Mouse (Mus musculus): ENCODE data around the gene Rai1. TPM values are rescaled to one million over a fixed set of nuclear protein-coding genes. Genes with fewer than 3 reads are reported as not detected.

Rai1 gene
- polyA plus RNA-seq, 1 experiment: 24.9 TPM

DNA sequence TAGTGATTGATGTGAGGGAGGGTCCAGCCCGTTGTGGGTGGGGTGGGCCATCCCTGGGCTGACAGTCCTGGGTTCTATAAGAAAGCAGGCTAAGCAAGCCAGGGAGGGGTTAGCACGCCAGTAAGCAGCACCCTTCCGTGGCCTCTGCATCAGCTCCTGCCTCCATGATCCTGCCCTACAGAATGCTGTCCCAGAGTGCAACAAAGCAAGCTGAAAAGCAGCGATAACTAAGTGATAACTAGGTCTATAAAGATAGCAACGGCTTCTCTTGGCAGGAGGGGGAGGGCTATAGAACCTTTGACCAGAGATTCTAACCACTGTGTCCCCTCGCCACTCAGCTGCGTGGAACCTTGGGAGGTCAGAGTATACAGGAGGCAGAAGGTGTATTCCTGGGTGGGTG, 112.7 kb downstream of the Rai1 start:
- H3K4me3 ChIP-seq (ENCODE audit: insufficient read depth, poor library complexity, severe bottlenecking): no peak overlapping the region
- TF ChIP-seq MYOG (IDR thresholded peaks at IDR 0.05; ENCODE audit: control insufficient read depth, extremely low read depth, insufficient read length) (no peak), MAX (IDR thresholded peaks at IDR 0.05) (no peak), CTCF (IDR thresholded peaks at IDR 0.05; ENCODE audit: control insufficient read depth, insufficient read depth, insufficient read length) (no peak), CEBPB (IDR thresholded peaks at IDR 0.05; ENCODE audit: low read depth) (no peak), USF1 (IDR thresholded peaks at IDR 0.05; ENCODE audit: low read depth) (no peak), MYOD1 (IDR thresholded peaks at IDR 0.05; ENCODE audit: control insufficient read depth, insufficient read length, low read depth) (no peak), FOSL1 (IDR thresholded peaks at IDR 0.05; ENCODE audit: insufficient read depth, low read length, poor library complexity, severe bottlenecking) (no peak)
- H3K27me3 ChIP-seq (ENCODE audit: control insufficient read depth, insufficient read depth, insufficient read length): no peaks in the 10 kb centered on the region
- peaks cover 24% of the 10 kb centered on the region for H3K36me3 ChIP-seq (ENCODE audit: control insufficient read depth, insufficient read depth)
- H3ac ChIP-seq (ENCODE audit: control insufficient read depth, insufficient read length, low read depth): no peak overlapping the region
- H3K79me3 ChIP-seq (ENCODE audit: low read depth): peaks cover 41% of the 10 kb centered on the region
- peaks cover 78% of the 10 kb centered on the region for H3K79me2 ChIP-seq (ENCODE audit: control insufficient read depth, insufficient read depth)

DNA sequence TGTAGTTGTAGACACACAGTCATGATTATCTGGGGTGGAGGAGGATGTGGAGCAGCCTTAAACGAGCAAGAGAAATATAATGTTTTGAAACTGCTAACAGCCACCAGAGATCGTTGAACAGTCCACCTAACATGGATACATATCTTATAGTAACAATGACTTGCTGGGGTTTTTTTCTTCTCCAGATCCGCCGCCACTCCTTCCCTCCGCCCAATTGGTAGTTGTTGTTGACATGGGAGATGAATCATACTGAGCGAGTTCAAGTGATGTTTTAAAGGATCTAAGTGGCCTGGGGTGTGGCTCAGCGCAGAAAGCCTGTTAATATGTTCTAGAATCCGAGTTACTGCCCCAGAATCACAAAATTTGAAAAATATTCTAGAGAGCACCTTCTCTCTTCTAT, 114.8 kb downstream of the Rai1 start:
- Histone ChIP-seq H3K27me3 (ENCODE audit: control insufficient read depth, insufficient read depth, insufficient read length) (no peaks in the 10 kb centered on the region), H3ac (ENCODE audit: control insufficient read depth, insufficient read length, low read depth) (peak overlapping the region; percentile 99), H3K36me3 (ENCODE audit: control insufficient read depth, insufficient read depth) (peaks cover 20% of the 10 kb centered on the region)

DNA sequence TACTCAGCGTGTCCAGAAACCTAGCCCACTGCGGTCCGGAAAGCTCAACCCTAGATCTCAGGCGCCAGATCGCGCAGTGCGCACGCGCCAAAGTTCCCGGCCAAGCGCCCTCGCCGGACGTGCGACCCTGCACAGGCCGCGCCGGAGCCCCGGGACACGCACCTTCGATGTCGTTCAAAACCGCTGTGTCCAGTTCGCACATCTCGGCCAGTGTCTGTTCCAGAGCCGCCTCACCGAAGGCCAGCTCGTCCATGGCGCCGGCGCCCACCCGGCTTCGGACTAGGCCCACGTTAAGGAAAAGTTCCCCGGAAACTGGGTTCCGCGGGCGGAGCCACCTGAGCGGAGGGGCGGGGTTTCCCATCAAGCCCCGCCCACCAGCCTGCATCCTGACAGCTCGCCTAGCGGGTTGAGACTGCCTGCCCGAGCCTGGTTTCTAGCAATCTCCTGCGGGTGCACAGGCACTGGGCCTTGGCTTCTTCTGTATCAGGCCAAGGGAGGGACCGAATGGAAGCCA, 115.5 kb downstream of the Rai1 start:
- TF ChIP-seq MAX (IDR thresholded peaks at IDR 0.05) (peak; percentile 31), MYOD1 (IDR thresholded peaks at IDR 0.05; ENCODE audit: control insufficient read depth, insufficient read length, low read depth) (no peak), CEBPB (IDR thresholded peaks at IDR 0.05; ENCODE audit: low read depth) (no peak), FOSL1 (IDR thresholded peaks at IDR 0.05; ENCODE audit: insufficient read depth, low read length, poor library complexity, severe bottlenecking) (no peak), CTCF (IDR thresholded peaks at IDR 0.05; ENCODE audit: control insufficient read depth, insufficient read depth, insufficient read length) (no peak)
- peaks cover 50% of the 10 kb centered on the region for H3K79me2 ChIP-seq (ENCODE audit: control insufficient read depth, insufficient read depth)
- H3K36me3 ChIP-seq (ENCODE audit: control insufficient read depth, insufficient read depth): peaks cover 20% of the 10 kb centered on the region
- H3K79me3 ChIP-seq (ENCODE audit: low read depth): peaks cover 34% of the 10 kb centered on the region
- peak overlapping the region; percentile 63 for H3K4me3 ChIP-seq (ENCODE audit: insufficient read depth, poor library complexity, severe bottlenecking)
- H3ac ChIP-seq (ENCODE audit: control insufficient read depth, insufficient read length, low read depth): peak overlapping the region; percentile 99
- H3K27me3 ChIP-seq (ENCODE audit: control insufficient read depth, insufficient read depth, insufficient read length): no peaks in the 10 kb centered on the region

More for the DNA sequence above, 114.8 kb downstream of the Rai1 start:
- TF ChIP-seq MAX (IDR thresholded peaks at IDR 0.05): no peak
- TF ChIP-seq MYOD1 (IDR thresholded peaks at IDR 0.05; ENCODE audit: control insufficient read depth, insufficient read length, low read depth): no peak
- no peak for TF ChIP-seq CEBPB (IDR thresholded peaks at IDR 0.05; ENCODE audit: low read depth)
- no peak for TF ChIP-seq FOSL1 (IDR thresholded peaks at IDR 0.05; ENCODE audit: insufficient read depth, low read length, poor library complexity, severe bottlenecking)
- TF ChIP-seq CTCF (IDR thresholded peaks at IDR 0.05; ENCODE audit: control insufficient read depth, insufficient read depth, insufficient read length): no peak
- no peak for TF ChIP-seq USF1 (IDR thresholded peaks at IDR 0.05; ENCODE audit: low read depth)
- no peak for TF ChIP-seq MYOG (IDR thresholded peaks at IDR 0.05; ENCODE audit: control insufficient read depth, extremely low read depth, insufficient read length)
- peaks cover 57% of the 10 kb centered on the region for H3K79me2 ChIP-seq (ENCODE audit: control insufficient read depth, insufficient read depth)
- H3K79me3 ChIP-seq (ENCODE audit: low read depth): peaks cover 38% of the 10 kb centered on the region
- H3K4me3 ChIP-seq (ENCODE audit: insufficient read depth, poor library complexity, severe bottlenecking): peak overlapping the region; percentile 63

DNA sequence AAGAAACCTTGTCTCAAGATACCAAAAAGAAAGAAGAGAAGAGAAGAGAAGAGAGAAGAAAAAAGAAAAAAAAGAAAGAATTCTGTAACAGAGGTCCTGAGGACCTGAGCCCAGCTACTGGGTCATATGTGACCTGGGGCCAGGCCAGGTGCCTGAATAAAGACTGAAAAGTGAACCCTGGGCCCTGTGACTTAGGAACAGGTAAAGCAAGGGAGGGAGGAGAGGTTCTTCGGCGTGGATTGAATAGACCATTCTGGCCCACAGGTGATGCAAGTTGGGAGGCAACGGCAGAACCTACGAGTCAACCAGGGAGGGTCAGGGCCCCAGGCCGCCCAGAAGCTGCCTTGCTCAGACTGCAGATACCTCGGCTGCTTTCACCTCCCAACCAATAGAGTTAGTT, 116.6 kb downstream of the Rai1 start:
- H3K36me3 ChIP-seq (ENCODE audit: control insufficient read depth, insufficient read depth): peaks cover 20% of the 10 kb centered on the region
- H3K79me2 ChIP-seq (ENCODE audit: control insufficient read depth, insufficient read depth): peaks cover 39% of the 10 kb centered on the region
- no peak overlapping the region for H3ac ChIP-seq (ENCODE audit: control insufficient read depth, insufficient read length, low read depth)
- no peak for TF ChIP-seq USF1 (IDR thresholded peaks at IDR 0.05; ENCODE audit: low read depth)
- TF ChIP-seq MYOD1 (IDR thresholded peaks at IDR 0.05; ENCODE audit: control insufficient read depth, insufficient read length, low read depth): no peak
- no peak for TF ChIP-seq MYOG (IDR thresholded peaks at IDR 0.05; ENCODE audit: control insufficient read depth, extremely low read depth, insufficient read length)
- H3K27me3 ChIP-seq (ENCODE audit: control insufficient read depth, insufficient read depth, insufficient read length): no peaks in the 10 kb centered on the region
- no peak overlapping the region for H3K4me3 ChIP-seq (ENCODE audit: insufficient read depth, poor library complexity, severe bottlenecking)
- H3K79me3 ChIP-seq (ENCODE audit: low read depth): peaks cover 27% of the 10 kb centered on the region

DNA sequence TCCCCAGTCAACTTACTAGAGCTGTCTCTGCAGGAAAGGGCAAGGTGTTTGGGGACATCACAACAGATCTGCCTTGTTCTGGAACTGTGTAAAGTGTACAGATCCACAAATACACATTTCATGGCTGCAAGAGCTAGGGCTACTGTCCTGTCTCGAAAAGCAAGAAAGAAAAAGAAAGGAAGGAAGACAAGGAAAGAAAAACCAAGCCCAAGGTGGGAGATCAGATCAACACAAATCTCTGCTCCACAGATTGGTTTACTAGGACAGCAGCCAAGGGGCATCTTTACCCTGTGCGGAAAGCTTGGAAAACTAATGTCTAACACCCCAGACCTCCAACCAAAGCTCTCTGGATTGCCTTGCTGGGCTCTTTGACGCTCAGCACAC, 117.3 kb downstream of the Rai1 start:
- H3K79me3 ChIP-seq (ENCODE audit: low read depth): peaks cover 23% of the 10 kb centered on the region
- no peak for TF ChIP-seq MYOG (IDR thresholded peaks at IDR 0.05; ENCODE audit: control insufficient read depth, extremely low read depth, insufficient read length)
- TF ChIP-seq CTCF (IDR thresholded peaks at IDR 0.05; ENCODE audit: control insufficient read depth, insufficient read depth, insufficient read length): no peak
- no peak for TF ChIP-seq FOSL1 (IDR thresholded peaks at IDR 0.05; ENCODE audit: insufficient read depth, low read length, poor library complexity, severe bottlenecking)
- no peak for TF ChIP-seq USF1 (IDR thresholded peaks at IDR 0.05; ENCODE audit: low read depth)
- no peak for TF ChIP-seq CEBPB (IDR thresholded peaks at IDR 0.05; ENCODE audit: low read depth)
- no peak for TF ChIP-seq MYOD1 (IDR thresholded peaks at IDR 0.05; ENCODE audit: control insufficient read depth, insufficient read length, low read depth)
- no peak for TF ChIP-seq MAX (IDR thresholded peaks at IDR 0.05)
- peak overlapping the region; percentile 63 for H3ac ChIP-seq (ENCODE audit: control insufficient read depth, insufficient read length, low read depth)
- H3K36me3 ChIP-seq (ENCODE audit: control insufficient read depth, insufficient read depth): peaks cover 15% of the 10 kb centered on the region
- peaks cover 33% of the 10 kb centered on the region for H3K79me2 ChIP-seq (ENCODE audit: control insufficient read depth, insufficient read depth)
- H3K4me3 ChIP-seq (ENCODE audit: insufficient read depth, poor library complexity, severe bottlenecking): peak overlapping the region; percentile 29
- no peaks in the 10 kb centered on the region for H3K27me3 ChIP-seq (ENCODE audit: control insufficient read depth, insufficient read depth, insufficient read length)
